Mouse (Mus musculus): ENCODE measurements around the gene Dner. TPM values are rescaled to one million over a fixed set of nuclear protein-coding genes. Genes with fewer than 3 reads are reported as not detected.

The Dner gene
- 0.29 TPM in 1 of 3 replicates, not detected in the others for total RNA-seq (2017)

GRCm38 (mm10) chr1:84695517-84696411, at the start of gene Dner:
Gene Dner, minus strand, starts transcription at chr1:84696221.
- 0 out of 2 replicates have a peak, but pooled peaks have one; percentile 22 for ATAC-seq (replicated peaks; ENCODE audit: insufficient number of reproducible peaks, low FRiP score, low TSS enrichment, poor library complexity, severe bottlenecking)

DNA sequence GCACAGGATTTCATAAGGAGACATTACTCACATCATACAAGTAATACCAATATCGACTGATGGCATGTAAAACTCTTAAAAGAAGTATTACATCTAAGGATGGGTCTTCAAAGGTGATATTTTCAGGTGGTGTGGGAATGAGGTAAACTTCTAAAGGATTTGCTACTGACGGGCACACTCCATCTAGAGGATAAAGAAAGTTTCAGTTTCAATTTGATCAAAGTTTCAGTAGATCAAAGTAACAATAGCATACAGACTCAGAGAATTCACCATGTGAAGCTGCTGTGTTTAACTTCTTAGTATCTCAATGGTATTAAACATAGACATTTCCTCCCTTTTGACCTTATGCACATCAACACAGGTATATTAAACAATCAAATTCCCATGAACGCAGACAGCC, 46.1 kb upstream of the Dner start:
- no peak for ATAC-seq (replicated peaks; ENCODE audit: insufficient number of reproducible peaks, low FRiP score, low TSS enrichment, poor library complexity, severe bottlenecking)

DNA sequence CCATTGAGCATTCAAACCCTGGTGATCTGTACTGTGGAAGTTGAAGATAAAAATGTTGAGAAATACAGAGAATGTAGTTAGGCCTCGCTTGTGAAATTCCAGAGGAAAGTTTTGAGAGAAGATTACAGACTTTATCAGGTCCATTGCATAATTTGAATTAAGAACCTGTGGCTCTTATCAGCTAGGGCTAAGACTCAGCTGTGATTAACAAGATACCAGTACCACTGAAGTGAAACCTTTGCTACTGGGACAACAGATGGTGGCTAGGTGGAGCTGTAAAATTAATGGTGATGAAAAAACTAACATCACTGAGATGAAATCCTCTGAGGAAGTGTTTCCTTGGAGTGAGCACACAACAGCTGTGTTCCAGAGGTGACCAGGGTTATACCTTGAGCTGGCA, 44.1 kb upstream of the Dner start:
- ATAC-seq (replicated peaks; ENCODE audit: insufficient number of reproducible peaks, low FRiP score, low TSS enrichment, poor library complexity, severe bottlenecking): no peak

- ATAC-seq (replicated peaks; ENCODE audit: insufficient number of reproducible peaks, low FRiP score, low TSS enrichment, poor library complexity, severe bottlenecking): no peak
These were observed 41.1 kb upstream of the Dner start for GRCm38 (mm10) chr1:84737097-84737496.

- no peak for ATAC-seq (replicated peaks; ENCODE audit: insufficient number of reproducible peaks, low FRiP score, low TSS enrichment, poor library complexity, severe bottlenecking)
These were observed 37.8 kb upstream of the Dner start for GRCm38 (mm10) chr1:84733799-84734198.

DNA sequence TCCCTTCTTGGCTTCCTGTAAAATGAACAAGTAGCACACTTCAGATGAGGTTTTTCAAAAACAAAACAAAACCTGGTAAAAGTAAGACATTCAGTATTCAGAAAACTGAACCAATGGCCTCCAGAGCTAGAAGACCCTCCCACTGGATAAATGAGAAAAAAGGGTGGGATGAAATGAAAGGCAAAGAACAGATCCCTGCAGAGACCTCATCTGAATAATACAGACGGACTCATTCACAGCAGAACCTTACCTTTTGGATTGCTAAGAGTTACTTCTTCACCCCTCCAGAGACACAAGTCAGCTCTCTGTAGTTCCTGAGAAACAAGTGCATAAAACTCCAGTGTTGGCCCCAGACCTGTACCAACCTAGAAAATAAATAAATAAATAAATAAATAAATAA, 35.7 kb upstream of the Dner start:
- ATAC-seq (replicated peaks; ENCODE audit: insufficient number of reproducible peaks, low FRiP score, low TSS enrichment, poor library complexity, severe bottlenecking): no peak

DNA sequence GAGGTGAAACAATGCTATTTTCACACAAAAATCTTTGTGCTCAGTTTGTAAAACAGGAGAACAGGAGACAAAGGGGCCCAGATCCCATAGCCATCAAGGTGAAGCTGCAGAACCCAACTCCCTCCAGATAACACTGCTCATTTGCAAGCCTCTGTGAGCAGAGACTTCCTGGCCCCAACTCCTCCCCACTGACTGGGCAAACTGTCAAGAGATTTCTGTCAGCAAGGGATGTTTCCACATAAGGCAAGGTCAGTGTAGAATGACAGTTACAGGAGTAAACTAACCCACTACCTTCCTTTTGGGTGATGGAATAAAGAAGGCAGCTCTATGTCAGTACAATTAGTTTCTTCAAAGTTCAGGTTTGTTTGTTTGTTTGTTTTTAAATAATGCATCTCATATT, 26.8 kb upstream of the Dner start:
- no peak for ATAC-seq (replicated peaks; ENCODE audit: insufficient number of reproducible peaks, low FRiP score, low TSS enrichment, poor library complexity, severe bottlenecking)

DNA sequence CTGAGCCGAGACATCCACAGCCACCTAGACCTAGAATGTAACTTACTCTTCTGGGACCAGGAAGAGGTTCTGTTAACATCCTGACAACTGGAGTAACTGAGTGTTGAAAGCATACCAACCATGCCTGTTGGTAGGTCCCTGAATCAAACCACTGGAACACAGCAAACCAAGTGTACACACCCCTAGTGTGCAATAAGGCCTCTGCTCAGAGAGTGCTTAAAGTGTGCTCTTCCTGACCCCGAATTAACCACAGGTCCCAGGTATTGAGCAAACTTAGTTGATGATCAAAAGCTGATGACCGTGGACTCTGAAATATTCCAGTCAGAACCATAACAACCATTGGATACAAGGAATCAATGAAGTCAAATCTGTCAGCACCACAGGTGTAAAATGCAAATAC, 26.4 kb upstream of the Dner start:
- no peak for ATAC-seq (replicated peaks; ENCODE audit: insufficient number of reproducible peaks, low FRiP score, low TSS enrichment, poor library complexity, severe bottlenecking)

DNA sequence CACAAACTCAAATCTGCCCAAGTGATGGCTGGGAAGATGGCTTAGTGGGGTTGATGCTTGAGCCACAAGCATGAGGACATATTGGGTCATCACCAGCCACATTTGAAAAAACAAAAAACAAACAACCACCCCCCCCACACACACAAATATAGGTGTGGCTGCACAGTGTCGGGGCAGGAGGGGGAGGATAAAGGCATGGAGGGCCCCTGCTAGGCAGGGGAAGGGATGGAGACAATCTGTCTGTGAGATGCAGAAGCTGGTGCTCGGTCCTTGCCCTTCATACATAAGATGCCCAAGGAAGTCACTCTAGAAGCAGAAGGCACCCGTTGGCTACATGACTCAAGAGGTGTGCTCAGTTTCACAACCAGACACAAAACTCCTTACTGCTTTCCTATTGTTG, 25.9 kb upstream of the Dner start:
- no peak for ATAC-seq (replicated peaks; ENCODE audit: insufficient number of reproducible peaks, low FRiP score, low TSS enrichment, poor library complexity, severe bottlenecking)

- ATAC-seq (replicated peaks; ENCODE audit: insufficient number of reproducible peaks, low FRiP score, low TSS enrichment, poor library complexity, severe bottlenecking): no peak
These were observed 14.1 kb upstream of the Dner start for GRCm38 (mm10) chr1:84709810-84710785.

DNA sequence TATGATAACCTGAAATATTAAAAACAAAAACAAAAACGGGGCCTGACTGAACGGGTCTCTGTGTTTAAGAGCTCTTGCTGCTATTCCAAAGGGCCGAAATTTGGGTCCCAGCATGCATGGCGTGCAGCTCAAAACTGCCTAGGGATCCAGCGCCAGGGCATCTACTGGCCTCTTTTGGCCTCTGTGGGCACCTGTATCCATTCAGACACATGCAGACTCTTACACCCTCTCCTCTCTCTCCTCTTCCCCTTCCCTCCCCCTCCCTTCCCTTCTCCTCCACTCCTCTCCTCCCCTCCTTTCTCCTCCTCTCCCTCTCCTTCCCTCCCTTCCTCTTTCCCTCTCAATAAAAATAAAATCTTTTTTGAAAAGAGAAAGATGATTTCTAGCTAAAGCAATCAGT, 13.4 kb upstream of the Dner start:
- ATAC-seq (replicated peaks; ENCODE audit: insufficient number of reproducible peaks, low FRiP score, low TSS enrichment, poor library complexity, severe bottlenecking): no peak

DNA sequence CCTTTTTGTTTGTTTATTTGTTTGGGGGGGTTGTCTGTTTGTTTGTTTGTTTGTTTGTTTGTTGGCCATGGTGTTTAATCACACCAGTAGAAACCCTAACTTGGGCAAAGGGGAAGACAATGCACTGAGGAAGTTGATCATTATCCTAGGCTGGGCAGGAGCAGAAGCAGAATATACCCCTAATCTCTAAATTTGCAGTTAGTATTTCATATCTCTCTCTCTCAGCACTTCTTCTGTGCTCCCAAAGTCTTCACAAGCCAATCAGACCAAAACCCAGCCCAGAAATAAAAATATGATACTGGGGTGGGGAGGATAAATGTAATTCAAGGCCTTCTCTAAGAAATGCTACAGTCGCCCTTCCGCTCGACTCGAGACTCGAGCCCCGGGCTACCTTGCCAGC, 4.2 kb upstream of the Dner start:
- no peak for ATAC-seq (replicated peaks; ENCODE audit: insufficient number of reproducible peaks, low FRiP score, low TSS enrichment, poor library complexity, severe bottlenecking)

DNA sequence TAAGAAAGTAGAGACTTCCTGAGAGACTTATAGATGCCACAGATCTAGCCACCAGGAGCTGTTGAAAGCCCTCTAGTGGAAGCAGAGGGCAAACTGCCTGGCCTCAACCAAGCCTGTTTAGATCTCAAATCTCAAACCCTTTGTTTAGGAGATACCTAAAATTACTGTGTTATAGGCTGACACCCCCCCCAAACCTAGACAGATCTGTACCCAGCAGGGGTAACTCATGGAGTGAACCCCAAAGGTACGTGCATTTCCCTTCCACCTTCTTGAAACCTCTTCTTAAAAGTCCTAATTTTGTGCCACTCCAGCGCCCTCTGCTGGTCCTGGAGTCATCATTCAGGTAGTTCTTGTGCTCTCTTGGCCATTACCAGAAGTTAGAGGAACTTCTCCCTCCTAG, 1.1 kb upstream of the Dner start:
- no peak for ATAC-seq (replicated peaks; ENCODE audit: insufficient number of reproducible peaks, low FRiP score, low TSS enrichment, poor library complexity, severe bottlenecking)

DNA sequence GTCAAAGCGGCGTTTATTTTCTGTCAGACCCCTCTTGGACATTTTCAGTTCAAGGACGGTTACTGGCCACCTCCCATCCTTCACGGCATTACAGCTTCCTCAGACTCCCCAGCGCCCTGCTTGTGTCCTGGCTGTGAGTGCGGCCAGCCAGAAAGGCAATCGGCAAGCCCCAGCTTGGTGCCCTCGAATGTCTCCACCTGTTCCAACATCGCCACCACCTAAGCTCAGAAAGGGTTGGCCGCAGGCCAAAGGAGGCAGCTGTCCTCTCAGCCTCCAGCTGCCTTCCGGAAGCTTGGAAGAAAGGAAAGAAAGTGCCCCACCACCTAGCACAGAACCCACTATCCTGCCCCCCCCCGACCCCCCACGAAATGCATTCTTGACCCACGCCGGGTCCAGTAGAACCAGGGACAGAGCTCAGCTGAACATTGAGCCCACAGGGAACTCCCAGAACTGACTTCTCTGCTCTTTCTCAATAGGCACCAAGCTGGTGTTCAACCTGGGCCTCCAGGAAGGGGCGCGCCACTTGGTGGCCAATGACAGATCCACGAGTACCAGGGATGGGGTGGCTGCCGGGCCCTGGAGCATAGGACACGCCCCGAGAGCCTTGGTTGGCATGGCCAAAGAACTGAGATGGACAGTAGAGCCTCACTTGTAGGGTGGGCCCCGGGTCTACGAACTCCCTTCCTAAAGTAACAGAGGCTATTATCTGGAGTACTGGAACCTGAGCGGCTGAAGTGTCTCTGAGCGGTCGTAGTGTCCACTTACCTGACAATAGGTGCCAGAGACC, 1.1 kb downstream of the Dner start:
- no peak for ATAC-seq (replicated peaks; ENCODE audit: insufficient number of reproducible peaks, low FRiP score, low TSS enrichment, poor library complexity, severe bottlenecking)

DNA sequence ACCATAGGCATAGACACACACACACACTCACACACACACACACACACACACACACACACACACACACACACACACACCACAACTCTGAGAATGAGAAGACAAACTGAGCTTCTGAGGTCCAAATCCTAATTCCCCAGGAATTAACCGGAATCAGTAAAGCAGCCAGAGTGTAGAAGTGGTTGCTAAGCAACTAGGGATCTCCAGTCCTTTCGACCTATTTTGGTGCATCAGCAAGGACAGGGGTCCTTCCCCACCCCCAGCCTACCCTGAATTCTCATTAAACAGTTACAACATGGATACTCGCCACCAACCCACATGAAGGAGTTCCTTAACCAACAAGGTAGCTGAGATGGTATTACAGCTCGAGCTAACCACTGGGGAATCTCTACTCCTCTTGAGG, 18.1 kb downstream of the Dner start:
- no peak for ATAC-seq (replicated peaks; ENCODE audit: insufficient number of reproducible peaks, low FRiP score, low TSS enrichment, poor library complexity, severe bottlenecking)

DNA sequence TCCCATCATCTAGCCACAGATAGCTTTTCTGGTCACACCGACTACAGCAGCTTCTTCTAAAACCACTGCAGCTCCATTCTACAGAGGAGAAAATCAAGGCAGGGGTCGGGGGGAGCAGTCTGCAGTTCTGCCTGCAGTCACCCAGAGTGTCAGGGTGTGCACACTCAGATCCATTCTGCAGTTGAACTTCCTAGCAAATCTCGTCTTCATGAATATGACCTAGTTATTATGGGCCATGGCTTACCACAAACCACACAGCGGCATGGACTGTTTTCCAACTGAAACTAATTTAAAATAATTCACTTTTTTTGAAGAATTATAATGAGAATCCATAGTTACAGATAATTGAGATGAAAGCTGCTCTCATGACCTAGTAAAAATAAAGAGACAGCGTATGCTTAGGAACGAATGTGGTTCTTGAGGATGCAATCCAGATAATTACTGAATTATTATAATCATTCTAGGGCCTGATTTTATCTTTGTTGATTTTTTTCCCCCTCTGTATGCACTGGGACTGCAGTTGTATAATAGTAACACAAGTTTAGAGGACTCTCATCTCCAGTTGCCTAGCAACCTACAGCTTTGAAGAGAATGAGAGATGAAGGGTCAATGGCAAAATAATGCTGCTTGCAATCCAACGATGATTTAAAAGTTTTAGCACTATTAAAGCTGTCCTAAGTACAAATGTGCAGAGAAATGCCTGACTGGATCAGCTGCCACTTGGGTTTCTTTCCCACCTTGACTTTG, 27.7 kb downstream of the Dner start:
- no peak for ATAC-seq (replicated peaks; ENCODE audit: insufficient number of reproducible peaks, low FRiP score, low TSS enrichment, poor library complexity, severe bottlenecking)

DNA sequence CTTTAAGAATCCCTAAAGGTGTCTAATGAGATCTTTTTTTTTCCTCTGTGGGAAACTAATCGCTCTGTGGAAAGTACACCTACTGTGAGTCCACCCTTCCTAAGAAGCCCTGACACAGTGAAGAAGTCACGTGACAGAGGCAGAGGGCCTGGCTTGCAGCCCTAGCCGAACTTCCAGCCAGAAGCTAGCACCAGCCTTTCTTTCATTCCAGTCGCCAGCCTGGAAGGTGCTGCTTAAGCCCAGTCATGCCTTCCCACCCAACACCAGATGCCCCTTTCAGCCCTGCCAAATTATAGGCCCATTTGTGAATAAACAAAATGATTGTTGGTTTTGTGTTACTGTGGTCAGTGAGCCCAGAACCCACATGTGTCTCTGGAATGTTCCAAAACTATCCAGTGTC, 28.4 kb downstream of the Dner start:
- no peak for ATAC-seq (replicated peaks; ENCODE audit: insufficient number of reproducible peaks, low FRiP score, low TSS enrichment, poor library complexity, severe bottlenecking)

- ATAC-seq (replicated peaks; ENCODE audit: insufficient number of reproducible peaks, low FRiP score, low TSS enrichment, poor library complexity, severe bottlenecking): no peak
These were observed 31.5 kb downstream of the Dner start for GRCm38 (mm10) chr1:84664377-84665118.
